Mouse (Mus musculus) spleen, adult 2 months (tissue): ENCODE measurements around the gene Snd1.

Source experiments
- CTCF ChIP-seq: fragments of 200-500 bp; IDR thresholded peaks from 2 replicates; pipeline ENCODE4 v1.5.1; 2011; ENCODE audit warnings: mild to moderate bottlenecking, inconsistent platforms; ENCODE audit not compliant: insufficient read depth, insufficient read length, insufficient replicate concordance; ENCODE audit errors: extremely low read depth
- POLR2A ChIP-seq: fragments of 200-500 bp; IDR thresholded peaks from 2 replicates; pipeline ENCODE4 v1.6.1; 2011; ENCODE audit warnings: low read depth, low read length, inconsistent platforms

DNA sequence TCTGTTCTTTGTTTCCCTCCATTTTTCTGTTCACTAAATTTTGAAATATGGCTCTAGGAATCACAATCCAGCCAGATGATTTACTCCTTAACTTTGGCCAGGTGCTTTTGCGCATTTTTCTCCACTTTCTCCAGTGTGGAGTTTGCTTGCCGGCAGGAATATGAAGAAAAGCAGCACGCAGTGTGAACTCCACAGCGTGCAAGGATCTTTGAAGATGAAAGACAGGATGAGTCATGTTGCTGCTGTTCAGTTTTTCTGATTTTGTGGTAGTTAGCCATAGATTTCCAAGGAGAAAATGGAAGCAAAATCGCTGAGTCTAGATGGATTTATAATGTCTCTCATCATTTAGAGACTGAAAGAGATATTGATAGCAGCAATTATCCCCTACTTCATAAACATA is 165.1 kb downstream of the Snd1 start:
- TF ChIP-seq POLR2A (no peak), CTCF (no peak)
